Mouse (Mus musculus) ES-E14 (cell line): Measurements from ENCODE around the gene Noa1.

ENCODE experiments used
- HCFC1 ChIP-seq: IDR thresholded peaks from 2 replicates; pipeline ENCODE4 v1.6.1; 2012; ENCODE audit warnings: low read length, inconsistent platforms, borderline replicate concordance; ENCODE audit not compliant: insufficient read depth
- ZC3H11A ChIP-seq: IDR thresholded peaks from 2 replicates; pipeline ENCODE4 v1.6.1; 2012; ENCODE audit warnings: low read depth, mild to moderate bottlenecking, inconsistent platforms, low read length, borderline replicate concordance
- ZNF384 ChIP-seq: IDR thresholded peaks from 2 replicates; pipeline ENCODE4 v1.6.1; 2012; ENCODE audit warnings: low read depth, low read length, inconsistent platforms

DNA sequence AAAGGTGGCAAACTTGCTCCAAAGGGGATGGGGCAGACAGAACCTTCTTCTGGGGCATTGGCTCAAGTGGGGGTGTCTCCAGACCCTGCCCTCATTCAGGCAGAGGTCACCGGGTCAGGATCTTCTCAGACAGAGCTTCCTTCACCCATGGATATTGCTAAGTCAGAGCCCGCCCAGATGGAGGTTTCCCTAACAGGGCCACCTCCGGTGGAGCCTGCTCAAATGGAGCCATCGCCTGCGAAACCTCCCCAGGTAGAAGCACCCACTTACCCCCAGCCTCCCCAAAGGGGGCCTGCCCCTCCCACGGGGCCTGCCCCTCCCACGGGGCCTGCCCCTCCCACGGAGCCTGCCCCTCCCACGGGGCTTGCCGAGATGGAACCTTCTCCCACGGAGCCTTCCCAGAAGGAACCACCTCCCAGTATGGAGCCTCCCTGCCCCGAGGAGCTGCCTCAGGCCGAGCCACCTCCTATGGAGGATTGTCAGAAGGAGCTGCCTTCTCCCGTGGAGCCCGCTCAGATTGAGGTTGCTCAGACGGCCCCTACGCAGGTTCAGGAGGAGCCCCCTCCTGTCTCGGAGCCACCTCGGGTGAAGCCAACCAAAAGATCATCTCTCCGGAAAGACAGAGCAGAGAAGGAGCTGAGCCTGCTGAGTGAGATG, 28.2 kb downstream of the Noa1 start:
- TF ChIP-seq ZNF384 (no peak), HCFC1 (no peak), ZC3H11A (no peak)
